Comparison of ENCODE assay signal across 33 mouse cellular contexts in the genomic region with DNA sequence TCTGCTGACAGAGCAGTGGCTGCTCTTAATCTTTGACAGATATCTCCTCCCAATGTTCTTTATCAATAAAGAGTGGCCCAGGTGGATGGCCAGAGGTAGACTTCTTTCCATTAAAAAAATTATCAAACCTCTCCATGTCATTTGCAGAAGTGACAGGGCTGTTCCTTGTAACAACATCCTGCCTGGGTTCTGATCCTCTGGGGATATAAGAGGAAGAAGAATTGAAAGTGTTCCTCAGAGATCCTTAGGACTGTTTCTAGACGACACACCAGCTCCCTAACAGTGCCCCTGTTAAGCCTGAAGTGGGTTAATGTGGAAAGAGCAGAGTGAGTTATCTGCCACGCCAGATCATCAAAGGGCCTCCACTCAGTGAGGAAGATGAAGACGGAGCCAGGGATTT. TPM values are rescaled to one million over a fixed set of nuclear protein-coding genes. Genes with fewer than 3 reads are reported as not detected.
"Had no signal": no experiment of that assay in that cellular context is flagged by ENCODE, and none has a peak within 500 bp of the region (broad histone marks: within the 10 kb centered on the region; RNA-seq: fewer than 3 reads in every experiment).

No protein-coding gene starts in this region.

- H3K36me3 ChIP-seq: heart, embryonic 12.5 days; heart, embryonic 13.5 days; heart, embryonic 15.5 days; hindbrain, embryonic 10.5 days; hindbrain, embryonic 12.5 days; hindbrain, embryonic 13.5 days; hindbrain, embryonic 15.5 days; intestine, embryonic 15.5 days; kidney, embryonic 15.5 days had no signal

- H3K4me3 ChIP-seq: heart, embryonic 12.5 days; heart, embryonic 13.5 days; heart, embryonic 15.5 days; hindbrain, embryonic 10.5 days; hindbrain, embryonic 12.5 days; hindbrain, embryonic 13.5 days; hindbrain, embryonic 15.5 days; intestine, embryonic 15.5 days; kidney, embryonic 15.5 days; layer of hippocampus, adult 2 months; left cerebral cortex, adult 2 months had no signal

- DNase-seq: heart, postnatal 10 days; heart, postnatal 14 days; heart, postnatal 36 days; heart, postnatal 4 days; kidney, adult 11 months; kidney, adult 18-20 months; kidney, adult 2 months; kidney, adult 8-10 months; kidney, adult 9 months; kidney, postnatal 14 days; kidney, postnatal 25 days; kidney, postnatal 36 days; kidney, postnatal 4 days; layer of hippocampus, adult 9-11 months; layer of hippocampus, postnatal 36 days had no signal

- H3K27ac ChIP-seq: heart, embryonic 13.5 days; heart, embryonic 15.5 days; hindbrain, embryonic 10.5 days; hindbrain, embryonic 12.5 days; hindbrain, embryonic 13.5 days; hindbrain, embryonic 14.5 days; hindbrain, embryonic 15.5 days; hindbrain, postnatal 0 days; intestine, embryonic 15.5 days; kidney, embryonic 15.5 days; kidney, postnatal 0 days; layer of hippocampus, adult 2 months; left cerebral cortex, adult 2 months had no signal

- H3K9ac ChIP-seq: heart, embryonic 12.5 days; heart, embryonic 13.5 days; heart, embryonic 15.5 days; hindbrain, embryonic 12.5 days; hindbrain, embryonic 13.5 days; hindbrain, embryonic 14.5 days; hindbrain, embryonic 15.5 days; intestine, embryonic 15.5 days; kidney, embryonic 15.5 days had no signal

- H3K27me3 ChIP-seq: heart, embryonic 12.5 days; heart, embryonic 13.5 days; heart, embryonic 15.5 days; hindbrain, embryonic 12.5 days; hindbrain, embryonic 13.5 days; hindbrain, embryonic 15.5 days; intestine, embryonic 15.5 days; kidney, embryonic 15.5 days had no signal

- ATAC-seq: hindbrain, embryonic 16.5 days; hindbrain, postnatal 0 days; inflammation-experienced regulatory T-cells, adult 6 months; intestine, embryonic 15.5 days; intestine, embryonic 16.5 days; intestine, postnatal 0 days had no signal

- H3K4me1 ChIP-seq: heart, embryonic 12.5 days; heart, embryonic 13.5 days; heart, embryonic 15.5 days; hindbrain, embryonic 10.5 days; hindbrain, embryonic 12.5 days; hindbrain, embryonic 13.5 days; hindbrain, embryonic 15.5 days; intestine, embryonic 15.5 days; kidney, embryonic 15.5 days had no signal

RNA-seq across cellular contexts. Expression of gene Mtfr2, which starts 43.0 kb away (rescaled TPM):
- total RNA-seq: hindbrain, postnatal 0 days had no signal
